Mouse (Mus musculus): Measurements from ENCODE around the gene Syt2.

Gene Syt2

GRCm38 (mm10) chr1:134646963-134647282, 446 bp downstream of the Syt2 start:
- no peak for ATAC-seq (ENCODE audit: insufficient number of reproducible peaks, low FRiP score, low TSS enrichment)

DNA sequence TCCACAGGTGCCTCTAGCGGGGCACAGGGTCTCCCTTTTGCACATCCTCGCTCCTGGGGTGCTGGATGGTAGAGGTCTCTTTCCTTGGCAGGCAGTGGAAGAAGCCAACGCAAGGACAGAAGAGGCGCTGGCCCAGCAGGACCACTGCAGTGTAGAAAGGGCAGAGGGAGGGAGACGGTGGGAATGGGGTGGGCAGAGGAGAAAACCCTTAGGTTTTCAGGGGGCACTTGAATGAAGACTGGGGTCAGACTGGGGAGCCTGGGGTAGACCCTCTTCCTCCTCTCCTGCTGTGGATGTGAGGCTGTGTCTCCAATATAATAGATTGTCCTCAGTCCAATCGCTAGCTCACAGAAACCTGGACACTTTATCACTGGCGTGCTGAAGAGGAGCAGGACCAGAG, 1.1 kb downstream of the Syt2 start:
- ATAC-seq (ENCODE audit: insufficient number of reproducible peaks, low FRiP score, low TSS enrichment), result no peak

DNA sequence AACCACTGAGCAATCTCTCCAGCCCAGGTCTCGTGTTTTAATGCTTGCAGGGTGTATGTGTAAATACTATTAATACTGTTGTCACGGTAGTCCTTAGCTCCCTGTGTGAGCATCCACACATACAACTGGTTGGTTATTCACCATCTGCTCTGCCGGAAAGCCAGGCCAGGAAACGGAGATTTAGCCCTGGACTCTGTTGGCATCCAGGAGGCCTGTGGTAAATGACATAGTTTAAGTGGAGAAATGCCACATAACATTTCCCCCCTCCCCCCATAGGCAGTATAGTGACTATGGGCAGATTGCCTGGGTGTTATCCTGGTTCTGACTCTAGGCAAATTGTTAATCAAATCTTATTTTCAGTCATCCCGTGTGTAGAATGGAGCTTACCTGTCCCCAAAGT, 4.3 kb downstream of the Syt2 start:
- no peak for ATAC-seq (ENCODE audit: insufficient number of reproducible peaks, low FRiP score, low TSS enrichment)

- peak; percentile 27; the same call in 1 of the 2 replicates for ATAC-seq (ENCODE audit: insufficient number of reproducible peaks, low FRiP score, low TSS enrichment)
Measured at GRCm38 (mm10) chr1:134651268-134651850, 4.9 kb downstream of the Syt2 start.

GRCm38 (mm10) chr1:134651851-134652398, 5.4 kb downstream of the Syt2 start:
- peak; percentile 33; the same call in 1 of the 2 replicates for ATAC-seq (ENCODE audit: insufficient number of reproducible peaks, low FRiP score, low TSS enrichment)

DNA sequence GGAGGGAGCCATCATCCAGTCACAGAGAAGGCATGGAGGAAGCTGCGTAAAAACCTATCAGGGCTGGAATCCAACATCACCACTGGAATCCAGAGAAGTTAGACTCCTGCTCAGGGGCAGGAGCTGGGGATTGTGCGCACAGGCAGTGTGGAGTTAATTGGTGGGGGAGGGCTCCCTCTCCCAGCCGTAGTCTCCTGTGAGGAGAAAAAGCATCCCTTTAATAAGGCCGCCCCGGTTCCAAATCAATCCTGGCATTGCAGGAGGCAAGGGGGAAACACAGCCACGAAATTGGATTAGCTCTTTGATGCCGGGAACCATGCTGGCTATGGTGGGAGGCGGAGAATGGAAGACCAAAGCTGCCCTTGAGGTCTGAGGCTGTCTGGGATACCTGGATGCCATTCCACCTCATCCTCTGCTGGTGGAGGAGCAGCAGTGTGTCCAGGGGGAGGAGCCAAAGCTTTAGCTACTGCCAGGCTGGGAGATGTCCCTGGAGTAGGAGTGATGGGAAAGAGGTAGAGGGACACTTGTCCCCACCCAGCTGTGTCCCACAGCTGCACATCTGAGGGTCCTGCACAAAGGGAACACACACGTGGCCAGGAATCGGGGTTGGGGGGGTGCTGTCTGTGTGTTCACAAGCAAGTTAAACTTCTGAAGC, 7.3 kb downstream of the Syt2 start:
- no peak for ATAC-seq (ENCODE audit: insufficient number of reproducible peaks, low FRiP score, low TSS enrichment)

DNA sequence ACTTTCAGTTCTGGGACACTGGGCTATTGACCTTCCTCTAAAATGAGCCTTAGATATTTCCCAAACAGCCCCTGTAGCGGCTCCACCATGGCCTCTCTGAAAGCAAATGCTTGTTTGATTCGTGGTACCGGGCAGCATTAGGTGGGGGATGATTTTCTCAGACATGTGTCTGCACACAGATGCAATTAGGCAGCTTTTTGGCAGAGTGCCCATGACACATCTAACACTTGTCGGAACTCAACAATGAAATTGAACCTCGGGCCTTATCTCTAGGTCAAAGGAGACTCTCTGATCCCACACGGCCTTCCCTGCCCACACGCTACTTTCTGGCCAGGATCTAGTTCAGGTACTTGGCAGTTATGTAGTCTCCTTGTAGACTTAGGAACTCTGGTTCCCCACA, 12.4 kb downstream of the Syt2 start:
- ATAC-seq (ENCODE audit: insufficient number of reproducible peaks, low FRiP score, low TSS enrichment), result no peak

DNA sequence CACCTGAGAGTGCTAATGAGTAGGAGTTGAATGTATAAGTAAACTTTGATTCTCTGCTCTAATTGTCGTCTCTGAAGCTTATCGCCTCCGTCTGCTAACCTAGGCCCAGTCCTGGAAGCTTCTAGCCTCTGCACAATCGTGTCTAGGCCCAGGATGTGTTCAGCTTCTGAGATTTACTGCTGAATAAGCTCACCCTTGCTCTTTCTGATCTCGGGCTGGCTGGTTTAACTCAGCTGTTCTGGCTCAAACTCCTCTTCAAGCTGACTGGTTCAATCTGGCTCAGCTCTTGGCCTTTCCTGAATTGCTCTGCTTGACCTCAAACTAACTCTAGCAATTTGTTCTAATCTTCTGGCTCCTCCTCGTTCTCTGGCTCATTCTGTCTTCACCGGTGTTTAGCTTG, 13.7 kb downstream of the Syt2 start:
- ATAC-seq (ENCODE audit: insufficient number of reproducible peaks, low FRiP score, low TSS enrichment), result no peak

DNA sequence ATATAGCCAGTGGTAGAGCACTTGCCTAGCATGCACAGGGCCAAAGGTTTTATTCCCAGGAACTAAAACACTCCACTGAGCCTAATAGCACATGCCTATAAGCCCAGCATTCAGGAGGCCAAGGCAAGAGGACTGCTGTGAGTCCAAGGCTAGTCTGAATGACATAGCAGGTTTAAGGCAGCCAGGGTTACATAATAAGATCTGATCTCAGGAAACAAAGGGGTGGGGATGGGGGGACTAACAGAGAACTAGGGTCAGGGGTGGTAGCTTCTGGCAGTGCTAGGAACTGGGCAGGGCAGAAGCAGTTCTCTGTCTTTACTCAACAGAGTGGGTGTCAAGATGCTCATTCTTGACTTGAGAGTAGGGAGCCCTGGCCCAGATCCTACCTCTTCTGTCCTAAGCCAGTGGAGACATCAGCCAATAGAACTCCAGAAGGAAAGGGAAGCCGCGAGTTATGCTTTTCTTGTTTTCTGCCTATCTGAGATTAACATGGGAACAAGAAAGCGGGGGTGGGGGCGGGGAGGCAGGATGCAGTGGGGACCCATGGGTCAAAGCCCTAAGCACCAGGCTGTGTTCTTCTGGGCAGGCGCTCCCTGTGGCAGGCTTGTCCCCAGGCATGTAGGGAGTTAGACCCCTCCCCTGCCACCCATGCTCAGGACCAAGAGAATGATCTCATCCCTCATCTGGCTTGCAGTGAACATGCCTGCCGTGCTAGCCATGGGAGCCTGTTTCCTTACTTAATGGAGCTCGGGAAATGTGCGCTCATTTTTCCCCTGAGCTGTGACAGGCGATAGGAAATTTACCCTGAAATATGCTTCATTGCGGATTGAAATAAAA, 25.0 kb downstream of the Syt2 start:
- no peak for ATAC-seq (ENCODE audit: insufficient number of reproducible peaks, low FRiP score, low TSS enrichment)

DNA sequence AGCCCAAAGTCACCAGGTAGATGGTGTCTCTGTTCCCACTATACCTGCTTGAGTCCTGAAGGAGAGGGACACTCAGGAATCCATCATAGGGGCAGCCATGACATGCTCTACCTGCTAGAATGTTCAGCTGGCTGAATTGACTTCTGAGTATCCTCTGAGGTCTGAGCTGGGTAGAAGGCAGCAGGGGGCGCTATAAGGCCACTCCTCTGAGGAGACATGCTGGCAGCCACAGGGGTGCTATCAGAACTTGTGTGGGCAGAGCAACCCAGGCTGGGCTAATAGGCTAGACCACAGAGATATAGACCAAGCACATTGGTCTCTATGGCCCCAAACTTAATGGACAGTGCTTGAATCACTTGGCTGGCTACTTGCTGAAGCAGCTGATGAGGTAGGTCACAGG, 27.8 kb downstream of the Syt2 start:
- ATAC-seq (ENCODE audit: insufficient number of reproducible peaks, low FRiP score, low TSS enrichment), result no peak

DNA sequence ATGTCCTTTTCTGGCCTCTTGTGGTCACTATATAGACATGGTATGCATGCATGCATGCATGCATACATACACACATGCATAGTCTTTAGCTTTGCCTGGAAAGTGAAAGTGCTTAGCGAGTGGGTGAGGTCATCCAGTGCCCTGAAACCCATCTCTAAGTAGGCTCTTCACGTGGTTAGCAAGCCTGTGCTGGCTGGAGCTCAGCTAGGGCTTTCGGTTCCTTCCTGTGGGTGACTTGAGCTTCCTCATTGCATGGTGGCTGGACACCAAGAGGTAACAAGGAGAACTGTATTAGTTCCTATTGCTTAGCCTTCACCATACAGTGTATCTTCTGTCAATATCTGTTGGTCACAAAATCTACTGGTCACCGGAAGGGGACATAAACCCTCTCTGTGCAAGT, 33.0 kb downstream of the Syt2 start:
- no peak for ATAC-seq (ENCODE audit: insufficient number of reproducible peaks, low FRiP score, low TSS enrichment)

- ATAC-seq (ENCODE audit: insufficient number of reproducible peaks, low FRiP score, low TSS enrichment), result peak; percentile 52; the same call in 1 of the 2 replicates
Measured at GRCm38 (mm10) chr1:134680617-134681016, 34.1 kb downstream of the Syt2 start.

GRCm38 (mm10) chr1:134682460-134682859, 36.0 kb downstream of the Syt2 start:
- ATAC-seq (ENCODE audit: insufficient number of reproducible peaks, low FRiP score, low TSS enrichment), result no peak

DNA sequence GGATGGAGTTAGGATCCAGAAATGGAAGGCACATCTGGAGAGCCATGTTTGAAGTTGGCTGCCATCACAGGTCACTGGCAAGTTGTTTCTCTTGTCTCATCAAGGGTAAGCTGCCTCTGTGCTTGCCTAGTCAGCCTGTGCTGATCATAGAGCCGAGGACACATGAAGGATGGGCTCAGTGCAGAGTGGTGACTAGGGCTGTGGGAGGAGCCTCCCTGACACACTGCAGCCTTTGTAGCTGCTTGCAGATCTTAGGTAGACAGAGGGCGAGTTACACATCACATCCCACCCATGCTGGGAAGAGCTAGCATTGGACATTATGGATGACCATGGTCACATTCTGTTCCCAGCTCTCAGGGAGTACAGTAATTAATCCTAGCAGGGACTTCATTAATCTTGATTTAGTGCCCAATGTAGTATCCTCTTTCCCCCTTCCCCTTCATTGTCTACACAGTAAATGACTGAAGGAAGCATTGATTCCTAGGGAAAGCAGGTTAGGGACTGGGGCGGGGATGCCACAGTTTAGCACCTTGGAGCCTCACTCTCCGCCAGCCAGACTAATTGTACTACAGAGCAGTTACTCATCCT, 40.5 kb downstream of the Syt2 start:
- no peak for ATAC-seq (ENCODE audit: insufficient number of reproducible peaks, low FRiP score, low TSS enrichment)

GRCm38 (mm10) chr1:134696302-134696701, 49.8 kb downstream of the Syt2 start:
- ATAC-seq (ENCODE audit: insufficient number of reproducible peaks, low FRiP score, low TSS enrichment), result no peak

DNA sequence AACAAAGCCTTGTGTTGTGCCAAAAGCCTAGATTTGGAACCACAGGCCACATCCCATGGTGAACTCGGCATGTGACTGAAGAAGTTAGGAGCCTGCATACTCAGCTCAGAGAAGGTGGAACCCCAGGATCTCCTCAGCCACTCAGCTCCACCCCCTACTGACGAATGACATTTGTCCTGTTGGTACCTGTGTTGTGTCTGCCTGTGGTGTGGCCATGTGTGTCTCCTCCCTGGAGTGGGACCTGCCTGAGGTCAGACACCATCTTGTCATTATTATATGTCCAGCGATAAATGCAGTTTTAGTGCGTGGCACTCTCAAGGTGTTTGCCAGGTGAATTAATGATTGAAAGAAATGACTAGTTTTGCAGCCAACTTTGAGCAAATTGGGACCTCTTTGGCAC, 50.6 kb downstream of the Syt2 start:
- no peak for ATAC-seq (ENCODE audit: insufficient number of reproducible peaks, low FRiP score, low TSS enrichment)

DNA sequence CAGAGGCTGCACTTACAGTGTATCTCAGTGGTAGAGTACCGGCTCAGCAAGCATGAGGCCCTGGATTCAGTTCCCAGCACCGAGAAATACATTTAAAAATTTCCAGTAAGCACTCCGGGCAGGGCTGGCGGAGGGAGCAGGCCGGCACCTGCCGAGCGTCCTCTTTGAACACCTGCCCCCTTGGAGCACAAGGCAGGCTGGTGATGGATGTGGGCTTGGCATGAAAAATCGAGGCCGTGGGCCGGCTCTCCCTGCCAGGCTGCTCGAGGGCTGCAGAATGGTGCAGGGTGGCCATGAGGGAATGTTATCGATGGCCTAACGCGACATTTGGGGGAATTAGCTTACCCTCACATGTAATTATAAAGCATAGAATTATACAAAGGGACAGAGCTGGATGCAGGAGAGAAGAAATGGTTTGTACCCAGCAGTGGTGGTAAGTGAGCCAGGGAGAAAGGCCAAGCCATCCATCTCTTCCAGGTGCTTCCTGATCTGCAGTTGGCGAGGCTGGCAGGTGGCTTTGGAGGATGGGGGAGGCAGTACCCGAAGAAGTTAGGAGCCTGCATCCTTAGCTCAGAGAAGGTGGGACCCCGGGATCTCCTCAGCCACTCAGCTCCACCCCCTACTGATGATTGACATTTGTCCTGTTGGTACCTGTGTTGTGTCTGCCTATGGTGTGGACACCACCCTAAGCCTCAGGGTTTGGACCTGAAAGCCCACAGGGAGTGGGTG, 51.2 kb downstream of the Syt2 start:
- peak; percentile 15; the same call in 1 of the 2 replicates for ATAC-seq (ENCODE audit: insufficient number of reproducible peaks, low FRiP score, low TSS enrichment)

- no peak for ATAC-seq (ENCODE audit: insufficient number of reproducible peaks, low FRiP score, low TSS enrichment)
Measured at GRCm38 (mm10) chr1:134698486-134698885, 52.0 kb downstream of the Syt2 start.

- peak; percentile 79 for ATAC-seq (ENCODE audit: insufficient number of reproducible peaks, low FRiP score, low TSS enrichment)
Measured at GRCm38 (mm10) chr1:134699390-134699789, 52.9 kb downstream of the Syt2 start.

GRCm38 (mm10) chr1:134700151-134700550, 53.7 kb downstream of the Syt2 start:
- no peak for ATAC-seq (ENCODE audit: insufficient number of reproducible peaks, low FRiP score, low TSS enrichment)
